Mouse (Mus musculus) hindbrain, postnatal 0 days (tissue): ENCODE measurements at regions not wholly inside any gene's neighbourhood (a gene's known extent, or its start where the extent isn't known, plus 50 kb on each side); places are given as distances from the start of the nearest gene placed in this dataset.

Experiments used
- ATAC-seq: fragments of 200-750 bp; cut with Nextera tagmentation; 2 replicates; pipeline ENCODE4 v1.8.0; 2017; ENCODE audit warnings: mild to moderate bottlenecking, moderate TSS enrichment, moderate library complexity
- DNase-seq: peaks from one replicate; pipeline ENCODE4 v3.0.0-alpha.2; 2015; ENCODE audit warnings: low spot score
- H3K27ac ChIP-seq: fragments of 300-500 bp; sonication (generic); 2 replicates; pipeline ENCODE4 v1.5.1; 2014; ENCODE audit warnings: mild to moderate bottlenecking
- H3K27me3 ChIP-seq: fragments of 300-500 bp; sonication (generic); 2 replicates; pipeline ENCODE4 v1.6.1; 2014; ENCODE audit warnings: low read length, mixed read lengths; ENCODE audit not compliant: insufficient read depth
- H3K36me3 ChIP-seq: fragments of 300-500 bp; sonication (generic); 2 replicates; pipeline ENCODE4 v1.6.1; 2014; ENCODE audit warnings: low read length, mixed read lengths; ENCODE audit not compliant: insufficient read depth
- H3K4me1 ChIP-seq: fragments of 300-500 bp; sonication (generic); 2 replicates; pipeline ENCODE4 v1.6.1; 2014; ENCODE audit warnings: antibody characterized with exemption, low read length, mixed read lengths; ENCODE audit not compliant: insufficient read depth
- H3K4me2 ChIP-seq: fragments of 300-500 bp; sonication (generic); 2 replicates; pipeline ENCODE4 v1.6.1; 2014; ENCODE audit warnings: low read depth, mild to moderate bottlenecking, low read length, moderate library complexity, mixed read lengths
- H3K4me3 ChIP-seq: fragments of 300-500 bp; sonication (generic); 2 replicates; pipeline ENCODE4 v1.5.1; 2014; ENCODE audit warnings: low read length
- H3K9ac ChIP-seq: fragments of 300-500 bp; sonication (generic); replicated peaks from 2 replicates; pipeline ENCODE4 v1.6.1; 2014; ENCODE audit warnings: mild to moderate bottlenecking, low read length, moderate library complexity, mixed read lengths
- H3K9me3 ChIP-seq: fragments of 300-500 bp; sonication (generic); 2 replicates; pipeline ENCODE4 v1.6.1; 2016; ENCODE audit warnings: low read length, mixed read lengths
- CTCF ChIP-seq: IDR thresholded peaks from 2 replicates; pipeline ENCODE4 v1.5.1; 2016; ENCODE audit warnings: antibody characterized with exemption, control low read depth, low read depth
- WGBS: fragments of 180-500 bp; shearing (Covaris S2); extraction: QIAGEN DNeasy Blood & Tissue Kit; methylation state at CpG from one replicate; pipeline ENCODE4 v1.1.7; 2014; 5-methylcytosine and 5-hydroxymethylcytosine counted together

DNA sequence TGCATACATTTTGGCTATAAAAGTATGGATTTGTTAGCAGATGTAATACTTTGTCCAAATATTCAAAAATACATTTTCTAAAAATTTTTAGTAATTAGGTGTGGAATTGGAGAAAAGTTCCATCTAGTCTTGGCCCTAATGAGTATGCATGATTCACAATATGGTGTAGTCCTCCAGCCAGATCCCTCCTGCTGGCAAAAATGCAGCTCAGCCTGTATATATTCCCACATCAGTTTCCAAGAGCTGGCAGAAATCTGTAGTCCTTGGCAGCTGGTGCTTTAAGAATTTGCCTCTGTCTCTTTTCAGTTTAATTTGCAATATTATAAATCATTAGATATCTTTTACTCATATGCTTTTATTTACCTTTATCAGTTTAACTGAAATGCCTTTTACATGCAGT, 1358.3 kb downstream of the Lrfn5 start:
- Histone ChIP-seq H3K36me3 (no peaks in the 10 kb centered on the region), H3K27ac (no peak overlapping the region), H3K9me3 (no peaks in the 10 kb centered on the region), H3K4me1 (no peaks in the 10 kb centered on the region), H3K4me3 (no peak overlapping the region), H3K4me2 (no peak overlapping the region), H3K27me3 (no peaks in the 10 kb centered on the region), H3K9ac (no peak overlapping the region)
- DNase-seq (peak; percentile 16), ATAC-seq (no peak)
- no peak for TF ChIP-seq CTCF

DNA sequence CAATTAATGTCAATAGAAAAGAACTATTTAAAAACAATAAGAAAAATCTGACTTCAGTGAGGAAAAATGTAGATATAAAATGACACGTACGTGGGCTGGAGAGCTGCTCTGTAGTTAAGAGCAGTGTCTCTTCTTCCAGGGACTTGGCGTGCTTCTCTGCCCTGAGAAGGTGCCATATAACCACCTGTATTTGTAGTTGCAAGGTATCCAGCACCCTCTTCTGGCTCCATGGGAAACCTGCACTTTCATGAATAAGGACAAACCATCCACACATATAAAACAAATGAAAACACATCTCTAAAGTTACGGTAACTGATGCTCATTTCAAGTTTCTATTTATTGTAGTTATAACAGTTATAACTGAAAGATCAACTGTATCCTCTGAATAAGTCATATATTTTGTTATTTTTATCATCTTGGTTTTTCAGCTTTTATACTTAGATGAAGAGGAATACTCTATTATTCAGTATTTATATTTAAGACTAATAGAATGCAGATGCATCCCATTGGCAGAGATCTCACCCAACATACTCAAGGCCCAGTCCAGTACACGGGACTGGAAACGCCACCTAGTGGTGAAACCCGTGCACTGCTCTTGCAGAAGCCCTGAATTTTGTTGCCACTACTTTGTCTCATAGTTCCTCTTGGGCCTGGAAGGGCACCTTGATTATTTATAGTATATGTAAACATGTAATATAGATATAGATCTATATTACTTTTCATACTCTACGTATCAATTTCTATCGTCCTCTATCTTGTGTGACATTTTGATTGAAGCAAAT, 1370.1 kb downstream of the Lrfn5 start:
- Histone ChIP-seq H3K9me3 (no peaks in the 10 kb centered on the region), H3K4me2 (no peak overlapping the region), H3K27ac (no peak overlapping the region), H3K4me1 (no peaks in the 10 kb centered on the region), H3K4me3 (no peak overlapping the region), H3K36me3 (no peaks in the 10 kb centered on the region), H3K27me3 (no peaks in the 10 kb centered on the region), H3K9ac (no peak overlapping the region)
- 80% methylated on average over 9 of the region's 9 CpGs for WGBS
- peak; percentile 4; the same call in 1 of the 2 replicates for TF ChIP-seq CTCF
- ATAC-seq: no peak
- no peak for DNase-seq
